Mouse (Mus musculus) layer of hippocampus, adult 9-11 months (tissue): ENCODE measurements at regions not wholly inside any gene's neighbourhood (a gene's known extent, or its start where the extent isn't known, plus 50 kb on each side); places are given as distances from the start of the nearest gene placed in this dataset.

ENCODE experiments used
- DNase-seq: peaks from one replicate; pipeline ENCODE4 v3.0.0; 2022

GRCm38 (mm10) chr15:61927385-61928120 is 1004.7 kb upstream of the A1bg start:
- no peak for DNase-seq

GRCm38 (mm10) chr15:61920041-61920440 is 997.2 kb upstream of the A1bg start:
- no peak for DNase-seq

GRCm38 (mm10) chr15:61913546-61914160 is 990.8 kb upstream of the A1bg start:
- DNase-seq = no peak

GRCm38 (mm10) chr15:61905165-61905845 is 982.5 kb upstream of the A1bg start:
- no peak for DNase-seq

GRCm38 (mm10) chr15:61899809-61900208 is 977.0 kb upstream of the A1bg start:
- no peak for DNase-seq

GRCm38 (mm10) chr15:61897566-61897965 is 974.8 kb upstream of the A1bg start:
- DNase-seq = no peak

GRCm38 (mm10) chr15:61890330-61890729 is 967.5 kb upstream of the A1bg start:
- no peak for DNase-seq

- DNase-seq = peak; percentile 44
Measured at GRCm38 (mm10) chr15:61888569-61889326, 965.9 kb upstream of the A1bg start.

GRCm38 (mm10) chr15:61879408-61879807 is 956.6 kb upstream of the A1bg start:
- no peak for DNase-seq

- DNase-seq = no peak
Measured at GRCm38 (mm10) chr15:61873047-61873446, 950.2 kb upstream of the A1bg start.

GRCm38 (mm10) chr15:61860759-61861158 is 937.9 kb upstream of the A1bg start:
- DNase-seq = no peak

GRCm38 (mm10) chr15:61855880-61856279 is 933.1 kb upstream of the A1bg start:
- no peak for DNase-seq

- no peak for DNase-seq
Measured at GRCm38 (mm10) chr15:61812671-61813070, 889.9 kb upstream of the A1bg start.

- no peak for DNase-seq
Measured at GRCm38 (mm10) chr15:61805379-61805778, 882.6 kb upstream of the A1bg start.

- DNase-seq = no peak
Measured at GRCm38 (mm10) chr15:61800155-61800554, 877.3 kb upstream of the A1bg start.

- DNase-seq = no peak
Measured at GRCm38 (mm10) chr15:61797827-61798226, 875.0 kb upstream of the A1bg start.

- DNase-seq = no peak
Measured at GRCm38 (mm10) chr15:61794506-61794905, 871.7 kb upstream of the A1bg start.

- no peak for DNase-seq
Measured at GRCm38 (mm10) chr15:61789847-61790562, 867.2 kb upstream of the A1bg start.

- DNase-seq = peak; percentile 5
Measured at GRCm38 (mm10) chr15:61787046-61787445, 864.2 kb upstream of the A1bg start.

- DNase-seq = no peak
Measured at GRCm38 (mm10) chr15:61781531-61781930, 858.7 kb upstream of the A1bg start.

GRCm38 (mm10) chr15:61772996-61773395 is 850.2 kb upstream of the A1bg start:
- no peak for DNase-seq

GRCm38 (mm10) chr15:61770721-61771542 is 848.1 kb upstream of the A1bg start:
- no peak for DNase-seq
